Mouse (Mus musculus) liver, embryonic 14.5 days (tissue): Measurements from ENCODE around the gene Spata5. TPM values are rescaled to one million over a fixed set of nuclear protein-coding genes. Genes with fewer than 3 reads are reported as not detected.

ENCODE experiments used
- ATAC-seq: fragments of 200-750 bp; cut with Nextera tagmentation; 2 replicates; pipeline ENCODE4 v1.8.0; 2017; ENCODE audit warnings: moderate number of reproducible peaks, mild to moderate bottlenecking, moderate library complexity; ENCODE audit not compliant: insufficient read depth
- DNase-seq, 3 experiments: peaks; one replicate each; pipeline ENCODE4 v3.0.0-alpha.2; 2012 to 2013; ENCODE audit warnings: low read depth in 3 of 3, low spot score in 3 of 3
- H3K27ac ChIP-seq: fragments of 300-500 bp; sonication (generic); 2 replicates; pipeline ENCODE4 v1.5.1; 2014; ENCODE audit warnings: moderate library complexity, mild to moderate bottlenecking, control low read depth, inconsistent platforms
- H3K27me3 ChIP-seq: fragments of 300-500 bp; sonication (generic); 2 replicates; pipeline ENCODE4 v1.6.1; 2014; ENCODE audit warnings: mild to moderate bottlenecking, low read length, moderate library complexity; ENCODE audit not compliant: control insufficient read depth, insufficient read depth
- H3K36me3 ChIP-seq: fragments of 300-500 bp; sonication (generic); replicated peaks from 2 replicates; pipeline ENCODE4 v1.6.1; 2014; ENCODE audit warnings: low read depth; ENCODE audit not compliant: control insufficient read depth, insufficient read depth
- H3K4me1 ChIP-seq, 2 experiments: fragments of 200-500 bp in 1 of 2; fragments of 300-500 bp in 1 of 2; sonication (generic) in 1 of 2; replicated peaks; 2 replicates each; pipeline ENCODE4 v1.6.1; 2012 to 2014; ENCODE audit warnings: antibody characterized with exemption in 1 of 2, inconsistent platforms in 1 of 2, low read length in 1 of 2; ENCODE audit not compliant: control insufficient read depth in 2 of 2, insufficient read depth in 2 of 2
- H3K4me2 ChIP-seq: fragments of 300-500 bp; sonication (generic); 2 replicates; pipeline ENCODE4 v1.6.1; 2014; ENCODE audit warnings: low read depth, mild to moderate bottlenecking, control low read depth, moderate library complexity
- H3K4me3 ChIP-seq, 2 experiments: fragments of 200-500 bp in 1 of 2; fragments of 300-500 bp in 1 of 2; sonication (generic) in 1 of 2; 2 replicates each; pipeline ENCODE4 v1.5.1; 2012 to 2014; ENCODE audit warnings: low read depth in 2 of 2, low read length in 2 of 2, mild to moderate bottlenecking in 2 of 2, control low read depth in 1 of 2, inconsistent platforms in 1 of 2, moderate library complexity in 1 of 2; ENCODE audit not compliant: insufficient read depth in 1 of 2
- H3K9ac ChIP-seq: fragments of 300-500 bp; sonication (generic); replicated peaks from 2 replicates; pipeline ENCODE4 v1.6.1; 2014; ENCODE audit warnings: mild to moderate bottlenecking, control low read depth, moderate library complexity
- H3K9me3 ChIP-seq: fragments of 300-500 bp; sonication (generic); 2 replicates; pipeline ENCODE4 v1.6.1; 2016; ENCODE audit warnings: low read length, mixed read lengths; ENCODE audit not compliant: control insufficient read depth
- CTCF ChIP-seq: IDR thresholded peaks from 2 replicates; pipeline ENCODE4 v1.5.1; 2016; ENCODE audit warnings: antibody characterized with exemption, low read depth, control low read depth
- EP300 ChIP-seq: IDR thresholded peaks from 2 replicates; pipeline ENCODE4 v1.6.1; 2016; ENCODE audit warnings: antibody characterized with exemption, low read depth
- WGBS: fragments of 180-500 bp; shearing (Covaris S2); extraction: QIAGEN DNeasy Blood & Tissue Kit; methylation state at CpG from one replicate; pipeline ENCODE4 v1.1.7; 2014; ENCODE audit not compliant: insufficient replicate concordance; 5-methylcytosine and 5-hydroxymethylcytosine counted together
- polyA plus RNA-seq, 2 experiments: library from polyadenylated mRNA; depleted of rRNA in 1 of 2; stranded (reverse) in 1 of 2; unstranded in 1 of 2; fragments of >200 nt; fragmentation: Nextera tagmentation in 1 of 2; extraction: Ambion mirVana in 1 of 2; gene quantifications; 2 replicates each; pipeline versions ENCODE4 v1.2.1 to v1.2.3; 2012 to 2014

The Spata5 gene
- polyA plus RNA-seq, 2 experiments, result 6.0 to 22.2 TPM

DNA sequence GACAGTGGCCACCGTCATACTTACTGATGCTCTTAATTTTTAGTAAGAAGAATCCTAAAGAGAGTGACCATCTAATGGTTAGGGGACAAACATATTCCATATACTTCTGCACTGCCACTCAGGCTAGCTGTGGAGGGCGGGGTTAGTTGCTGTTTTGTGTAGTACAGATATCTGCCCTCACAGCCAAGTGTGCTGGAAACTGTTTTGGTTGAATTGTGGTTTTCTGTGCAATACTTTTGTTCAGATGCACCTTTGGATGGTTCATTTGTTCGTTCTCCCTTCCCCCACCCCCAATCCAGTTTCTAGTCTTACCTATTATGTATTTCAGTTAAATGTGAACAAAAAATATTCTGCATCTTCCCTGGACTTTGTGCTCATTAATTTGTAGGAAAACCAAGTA is 130.5 kb downstream of the Spata5 start:
- peak; percentile 75 for TF ChIP-seq EP300
- no peak for TF ChIP-seq CTCF
- Histone ChIP-seq H3K4me2 (peak overlapping the region; percentile 49), H3K4me3 (no peak overlapping the region), H3K27ac (peak overlapping the region; percentile 91), H3K9me3 (no peaks in the 10 kb centered on the region), H3K4me1 (peaks cover 52 to 76% of the 10 kb centered on the region in 2 experiments), H3K27me3 (no peaks in the 10 kb centered on the region), H3K36me3 (no peaks in the 10 kb centered on the region), H3K9ac (peak overlapping the region; percentile 50)
- WGBS, result 23% methylated on average over 3 of the region's 3 CpGs
- peak; percentile 74 for ATAC-seq
- DNase-seq, result no peak

DNA sequence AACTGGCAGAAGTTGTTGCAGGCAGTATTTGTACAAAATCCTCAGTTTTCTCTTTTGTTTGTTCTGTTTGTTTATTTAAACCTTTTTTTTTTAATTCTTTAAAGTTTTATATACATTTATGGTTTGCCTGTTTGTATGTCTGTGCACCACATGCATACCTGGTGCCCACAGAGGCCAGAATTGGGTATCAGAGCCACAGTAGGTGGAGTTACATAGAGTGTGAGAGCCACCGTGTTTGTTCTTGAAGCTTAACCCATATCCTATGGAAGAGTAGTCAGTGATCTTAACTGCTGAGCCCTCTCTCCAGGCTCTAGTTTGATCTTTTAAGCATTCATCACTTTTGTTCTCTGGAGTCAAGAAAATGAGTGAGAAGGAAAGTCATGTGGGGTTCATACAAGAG is 130.9 kb downstream of the Spata5 start:
- DNase-seq (no peak), ATAC-seq (peak; percentile 64)
- no peaks in the 10 kb centered on the region for H3K9me3 ChIP-seq
- TF ChIP-seq CTCF (no peak), EP300 (no peak)
- H3K4me3 ChIP-seq, result no peak overlapping the region
- H3K4me2 ChIP-seq, result peak overlapping the region; percentile 49
- H3K27me3 ChIP-seq, result no peaks in the 10 kb centered on the region
- H3K4me1 ChIP-seq, result peaks cover 53 to 76% of the 10 kb centered on the region in 2 experiments
- 3% methylated on average over 1 of the region's 1 CpGs for WGBS
- H3K27ac ChIP-seq, result peak overlapping the region; percentile 91
- no peaks in the 10 kb centered on the region for H3K36me3 ChIP-seq
- peak overlapping the region; percentile 50 for H3K9ac ChIP-seq

DNA sequence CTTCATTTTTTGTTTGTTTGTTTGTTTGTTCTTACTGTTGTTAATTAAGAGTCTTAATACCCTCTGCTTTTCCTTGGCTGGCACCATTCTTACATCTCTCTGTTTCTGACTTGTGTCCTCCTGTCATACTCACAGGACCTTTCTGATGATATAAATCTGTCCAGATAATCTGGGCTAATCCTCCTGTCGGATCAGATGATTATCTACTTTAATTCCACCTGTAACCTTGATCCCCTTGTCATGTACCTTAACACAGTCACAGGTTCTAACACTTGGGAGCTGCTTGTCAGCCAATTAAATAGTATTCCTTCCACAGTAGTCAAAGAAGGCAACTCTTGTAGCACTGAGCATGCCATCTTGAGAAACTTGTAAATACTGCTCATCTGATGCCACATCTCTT is 131.8 kb downstream of the Spata5 start:
- WGBS, result 64% methylated on average over 1 of the region's 1 CpGs
- no peak for ATAC-seq

DNA sequence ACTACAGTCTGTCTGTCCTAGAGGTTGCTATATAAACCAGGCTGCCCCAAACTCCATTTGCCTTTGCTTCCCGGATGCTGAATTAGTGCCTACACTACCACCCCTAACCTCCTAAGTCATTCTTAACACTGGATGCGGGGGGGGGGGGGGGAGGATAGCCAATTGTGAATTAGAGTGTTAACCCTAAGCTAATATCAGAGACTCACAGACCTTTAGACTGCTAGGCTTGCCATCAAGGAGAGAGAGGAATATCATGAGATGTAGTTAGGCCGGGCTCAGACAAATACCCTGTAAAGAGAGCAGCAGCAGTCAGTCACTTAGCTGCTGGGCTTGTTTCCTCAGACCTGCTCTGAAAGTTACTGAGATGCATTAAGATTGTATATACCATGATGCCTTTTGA is 132.5 kb downstream of the Spata5 start:
- DNase-seq, result no peak
- no peak overlapping the region for H3K4me3 ChIP-seq
- H3K36me3 ChIP-seq, result no peaks in the 10 kb centered on the region
- no peaks in the 10 kb centered on the region for H3K9me3 ChIP-seq
- H3K4me2 ChIP-seq, result peak overlapping the region; percentile 19; the same call in 1 of the 2 replicates
- 27% methylated on average over 3 of the region's 3 CpGs for WGBS
- no peak overlapping the region for H3K9ac ChIP-seq
- H3K4me1 ChIP-seq, result peaks cover 62 to 81% of the 10 kb centered on the region in 2 experiments
- H3K27me3 ChIP-seq, result no peaks in the 10 kb centered on the region
- peak overlapping the region; percentile 69 for H3K27ac ChIP-seq
- ATAC-seq, result peak; percentile 40
- TF ChIP-seq EP300 (peak; percentile 23; the same call in 1 of the 2 replicates), CTCF (no peak)

More for the DNA sequence above, 131.8 kb downstream of the Spata5 start:
- peak overlapping the region; percentile 64 for H3K27ac ChIP-seq
- peaks cover 55 to 76% of the 10 kb centered on the region in 2 experiments for H3K4me1 ChIP-seq
- H3K9me3 ChIP-seq, result no peaks in the 10 kb centered on the region
- H3K27me3 ChIP-seq, result no peaks in the 10 kb centered on the region
- peak overlapping the region; percentile 14 for H3K4me2 ChIP-seq
- H3K4me3 ChIP-seq, result no peak overlapping the region
- H3K36me3 ChIP-seq, result no peaks in the 10 kb centered on the region
- H3K9ac ChIP-seq, result peak overlapping the region; percentile 10; the same call in 1 of the 2 replicates
- DNase-seq, result no peak
- TF ChIP-seq CTCF (no peak), EP300 (no peak)

DNA sequence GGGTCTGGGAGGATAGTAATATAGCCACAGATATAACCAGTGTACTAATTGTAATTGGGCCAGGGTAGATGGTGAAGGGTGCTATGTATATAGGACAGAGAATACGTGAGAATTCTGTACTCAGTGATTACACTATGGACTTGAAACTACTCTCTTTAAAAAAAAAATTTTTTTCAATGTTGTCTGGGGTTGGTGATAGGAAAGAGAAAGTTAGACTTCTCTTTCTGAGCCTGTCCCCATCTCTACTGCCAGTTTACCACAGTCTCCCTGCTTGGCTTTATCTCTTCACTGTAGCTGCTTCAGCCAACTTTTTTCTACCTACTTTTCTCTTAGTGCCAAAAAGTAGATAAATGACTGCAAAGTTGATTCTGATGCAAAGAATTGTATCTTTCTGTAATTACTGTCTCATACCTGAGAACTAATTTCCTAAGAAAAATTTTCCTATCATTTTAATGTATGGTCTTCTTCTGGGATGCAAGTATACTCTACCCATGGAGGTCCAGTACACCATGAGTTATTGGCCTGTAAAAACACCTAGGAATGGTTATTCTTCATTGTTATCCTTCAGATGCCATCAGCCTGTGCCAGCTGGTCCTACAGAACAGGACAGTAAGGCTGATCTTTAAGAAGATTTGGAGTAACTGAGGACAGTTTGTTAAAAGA is 133.8 kb downstream of the Spata5 start:
- Histone ChIP-seq H3K27me3 (no peaks in the 10 kb centered on the region), H3K36me3 (no peaks in the 10 kb centered on the region), H3K9ac (peak overlapping the region; percentile 59), H3K9me3 (no peaks in the 10 kb centered on the region), H3K4me1 (peaks cover 75 to 89% of the 10 kb centered on the region in 2 experiments), H3K4me2 (peak overlapping the region; percentile 48), H3K4me3 (no peak overlapping the region), H3K27ac (peak overlapping the region; percentile 93)
- WGBS, result 16% methylated on average over 1 of the region's 1 CpGs
- DNase-seq (peak; percentile 67 to 70 (median 68)), ATAC-seq (peak; percentile 62)
- TF ChIP-seq EP300, result peak; percentile 94
- TF ChIP-seq CTCF, result no peak
